Mouse (Mus musculus): ENCODE measurements around the gene Hmox2.

GRCm38 (mm10) chr16:4767012-4767790 lies 41.0 kb downstream of the Hmox2 start:
- TF ChIP-seq CTCF (IDR thresholded peaks at IDR 0.05; ENCODE audit: control insufficient read depth, insufficient read depth, insufficient read length) (no peak), USF1 (IDR thresholded peaks at IDR 0.05; ENCODE audit: low read depth) (no peak), MAX (IDR thresholded peaks at IDR 0.05) (no peak), MYOD1 (IDR thresholded peaks at IDR 0.05; ENCODE audit: control insufficient read depth, insufficient read length, low read depth) (no peak), FOSL1 (IDR thresholded peaks at IDR 0.05; ENCODE audit: insufficient read depth, low read length, poor library complexity, severe bottlenecking) (no peak), MYOG (IDR thresholded peaks at IDR 0.05; ENCODE audit: control insufficient read depth, extremely low read depth, insufficient read length) (no peak)
